Mouse (Mus musculus): ENCODE results near the gene Camkk1. TPM values are rescaled to one million over a fixed set of nuclear protein-coding genes. Genes with fewer than 3 reads are reported as not detected.

The Camkk1 gene
- total and polyA plus RNA-seq, 2 experiments from 2014 or later, result 24.2 to 25.1 TPM

DNA sequence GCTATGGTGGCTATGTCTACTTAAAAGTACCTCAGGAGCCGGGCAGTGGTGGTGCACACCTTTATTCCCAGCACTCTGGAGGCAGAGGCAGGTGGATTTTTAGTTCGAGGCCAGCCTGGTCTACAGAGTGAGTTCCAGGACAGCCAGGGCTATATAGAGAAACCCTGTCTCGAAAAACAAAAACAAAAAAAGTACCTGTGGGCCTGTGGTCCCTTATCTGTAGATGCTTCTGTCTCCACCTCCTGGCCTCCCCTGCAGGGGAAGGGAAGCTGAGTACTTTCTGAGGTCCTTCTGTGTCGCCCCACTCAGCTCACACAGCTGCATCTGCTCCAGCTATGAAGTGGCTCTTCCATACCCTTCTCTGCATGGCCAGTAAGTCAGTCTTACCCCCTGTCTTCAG lies 71.5 kb downstream of the Camkk1 start, which contains the start of gene Itgae:
Gene Itgae (plus strand): TSS at position 301 of the 400 bp plus-strand sequence.
- no peaks in the 10 kb centered on the region for H3K9me3 ChIP-seq (ENCODE audit: low read length)
- TF ChIP-seq CTCF (IDR thresholded peaks at IDR 0.05; ENCODE audit: low read depth), result no peak
- 87% methylated on average over 4 of the region's 4 CpGs for WGBS

DNA sequence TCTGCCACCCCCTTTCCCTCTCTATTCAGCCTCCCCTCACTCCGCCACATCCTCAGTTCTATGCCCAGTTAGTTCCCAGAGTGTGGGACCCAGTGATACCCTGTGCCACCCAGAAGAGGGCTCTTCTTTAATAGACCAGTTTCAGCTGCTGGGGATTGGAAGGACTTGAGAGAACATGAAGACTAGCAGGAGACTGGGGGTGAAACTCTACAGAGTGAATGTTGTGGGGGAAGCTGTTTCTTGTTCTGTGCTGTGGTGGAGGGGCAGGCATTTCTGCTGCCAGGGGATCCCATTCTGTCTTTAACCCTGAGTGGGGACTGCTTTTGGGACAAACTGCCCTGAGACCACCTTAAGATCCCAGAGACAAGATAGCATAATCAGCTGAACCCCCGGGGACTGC lies 72.0 kb downstream of the Camkk1 start:
- no peak for ATAC-seq
- no peak for TF ChIP-seq CTCF (IDR thresholded peaks at IDR 0.05; ENCODE audit: low read depth)
- Histone ChIP-seq H3K36me3 (ENCODE audit: insufficient read depth) (no peaks in the 10 kb centered on the region), H3K27me3 (ENCODE audit: insufficient read depth, low read length) (no peaks in the 10 kb centered on the region), H3K27ac (ENCODE audit: low read depth, low read length) (no peak overlapping the region), H3K9ac (no peak overlapping the region), H3K9me3 (ENCODE audit: low read length) (no peaks in the 10 kb centered on the region), H3K4me2 (ENCODE audit: low read depth) (no peak overlapping the region), H3K4me1 (ENCODE audit: insufficient read depth) (no peaks in the 10 kb centered on the region), H3K4me3 (ENCODE audit: low read depth, low read length) (no peak overlapping the region)
- WGBS, result 87% methylated on average over 2 of the region's 2 CpGs
- DNase-seq, result no peak

More for the DNA sequence above, 71.5 kb downstream of the Camkk1 start, which contains the start of gene Itgae:
- no peak within 1 kb of the TSS for H3K27ac ChIP-seq (ENCODE audit: low read depth, low read length)
- H3K4me2 ChIP-seq (ENCODE audit: low read depth), result no peak within 1 kb of the TSS
- H3K4me1 ChIP-seq (ENCODE audit: insufficient read depth), result no peaks in the 10 kb centered on the region
- no peak within 1 kb of the TSS for H3K4me3 ChIP-seq (ENCODE audit: low read depth, low read length)
- no peaks in the 10 kb centered on the region for H3K27me3 ChIP-seq (ENCODE audit: insufficient read depth, low read length)
- ATAC-seq (no peak), DNase-seq (no peak)
- no peak within 1 kb of the TSS for H3K9ac ChIP-seq
- H3K36me3 ChIP-seq (ENCODE audit: insufficient read depth), result no peaks in the 10 kb centered on the region

Other genes starting within 250 kb of the Camkk1 start
- 6.8 and 7.8 TPM in 2 replicates for gene Cyb5d2, start 222.9 kb upstream of the Camkk1 start, total RNA-seq (2014; rRNA removed)
- 6.1 and 8.4 TPM in 2 replicates for gene Cyb5d2, start 222.9 kb upstream of the Camkk1 start, polyA plus RNA-seq (2015; fragmentation: Nextera tagmentation; extraction: Ambion mirVana)
- 31.5 and 37.6 TPM in 2 replicates for gene Zzef1, start 222.8 kb upstream of the Camkk1 start, total RNA-seq (2014; rRNA removed)
- 4.1 and 7.6 TPM in 2 replicates for gene Zzef1, start 222.8 kb upstream of the Camkk1 start, polyA plus RNA-seq (2015; fragmentation: Nextera tagmentation; extraction: Ambion mirVana)
- 1.5 and 1.6 TPM in 2 replicates for gene Atp2a3, start 57.8 kb upstream of the Camkk1 start, total RNA-seq (2014; rRNA removed)
- gene Atp2a3, start 57.8 kb upstream of the Camkk1 start, polyA plus RNA-seq (2015; fragmentation: Nextera tagmentation; extraction: Ambion mirVana), result 1.7 and 2.4 TPM in 2 replicates
- 0.08 and 2.0 TPM in 2 replicates for gene P2rx1, start 19.9 kb upstream of the Camkk1 start, total RNA-seq (2014; rRNA removed)
- gene P2rx1, start 19.9 kb upstream of the Camkk1 start, polyA plus RNA-seq (2015; fragmentation: Nextera tagmentation; extraction: Ambion mirVana), result 0.19 and 0.25 TPM in 2 replicates
- gene Ncbp3, start 28.8 kb downstream of the Camkk1 start, total RNA-seq (2014; rRNA removed), result 8.5 and 11.0 TPM in 2 replicates
- 3.6 and 6.1 TPM in 2 replicates for gene Ncbp3, start 28.8 kb downstream of the Camkk1 start, polyA plus RNA-seq (2015; fragmentation: Nextera tagmentation; extraction: Ambion mirVana)
- gene Itgae, start 71.6 kb downstream of the Camkk1 start, total RNA-seq (2014; rRNA removed), result 0.08 and 0.24 TPM in 2 replicates
- 0.20 and 0.21 TPM in 2 replicates for gene Itgae, start 71.6 kb downstream of the Camkk1 start, polyA plus RNA-seq (2015; fragmentation: Nextera tagmentation; extraction: Ambion mirVana)
- gene Haspin, start 119.3 kb downstream of the Camkk1 start, total RNA-seq (2014; rRNA removed), result 0.85 and 2.0 TPM in 2 replicates
- gene Haspin, start 119.3 kb downstream of the Camkk1 start, polyA plus RNA-seq (2015; fragmentation: Nextera tagmentation; extraction: Ambion mirVana), result 2.3 and 2.4 TPM in 2 replicates
- gene P2rx5, start 141.4 kb downstream of the Camkk1 start, total RNA-seq (2014; rRNA removed), result 0.46 and 0.57 TPM in 2 replicates
- 0.69 TPM in 2 replicates for gene P2rx5, start 141.4 kb downstream of the Camkk1 start, polyA plus RNA-seq (2015; fragmentation: Nextera tagmentation; extraction: Ambion mirVana)
- gene Emc6, start 158.0 kb downstream of the Camkk1 start, total RNA-seq (2014; rRNA removed), result 127 and 153 TPM in 2 replicates
- gene Emc6, start 158.0 kb downstream of the Camkk1 start, polyA plus RNA-seq (2015; fragmentation: Nextera tagmentation; extraction: Ambion mirVana), result 182 and 219 TPM in 2 replicates
- gene Tax1bp3, start 158.1 kb downstream of the Camkk1 start, total RNA-seq (2014; rRNA removed), result 52.2 and 59.5 TPM in 2 replicates
- gene Tax1bp3, start 158.1 kb downstream of the Camkk1 start, polyA plus RNA-seq (2015; fragmentation: Nextera tagmentation; extraction: Ambion mirVana), result 122 and 137 TPM in 2 replicates
- gene Ctns, start 180.0 kb downstream of the Camkk1 start, total RNA-seq (2014; rRNA removed), result 15.3 and 17.0 TPM in 2 replicates
- gene Ctns, start 180.0 kb downstream of the Camkk1 start, polyA plus RNA-seq (2015; fragmentation: Nextera tagmentation; extraction: Ambion mirVana), result 9.6 and 12.7 TPM in 2 replicates
- gene Shpk, start 180.5 kb downstream of the Camkk1 start, total RNA-seq (2014; rRNA removed), result 0.85 and 1.8 TPM in 2 replicates
- gene Shpk, start 180.5 kb downstream of the Camkk1 start, polyA plus RNA-seq (2015; fragmentation: Nextera tagmentation; extraction: Ambion mirVana), result 1.5 and 2.2 TPM in 2 replicates
- gene Trpv1, start 215.3 kb downstream of the Camkk1 start, total RNA-seq (2014; rRNA removed), result 0.38 TPM in 2 replicates
- gene Trpv1, start 215.3 kb downstream of the Camkk1 start, polyA plus RNA-seq (2015; fragmentation: Nextera tagmentation; extraction: Ambion mirVana), result 0.22 and 0.38 TPM in 2 replicates
- 0.29 and 0.31 TPM in 2 replicates for gene Trpv3, start 248.4 kb downstream of the Camkk1 start, total RNA-seq (2014; rRNA removed)
- 0.05 and 0.13 TPM in 2 replicates for gene Trpv3, start 248.4 kb downstream of the Camkk1 start, polyA plus RNA-seq (2015; fragmentation: Nextera tagmentation; extraction: Ambion mirVana)